Mouse (Mus musculus) brain, adult 2 months (tissue): ENCODE results near the gene Gm30737.
"Not testable (repeated sequence)": the region's sequence is repeated elsewhere in the genome, so short reads cannot be mapped to it uniquely, and the experiment has no call there.

Source experiments
- DNase-seq: peaks from one replicate; pipeline ENCODE4 v3.0.0; 2011; ENCODE audit warnings: low read depth, low spot score

Gene Gm30737

GRCm38 (mm10) chrY:14400410-14400809, at the start of gene Gm30737:
Gm30737 (plus strand) TSS chrY:14400710.
- not testable (repeated sequence) for DNase-seq
